Mouse (Mus musculus): ENCODE data around the gene Crb2. TPM values are rescaled to one million over a fixed set of nuclear protein-coding genes. Genes with fewer than 3 reads are reported as not detected.

The Crb2 gene
- polyA plus RNA-seq, 1 experiment from 2014 or later = 1.3 TPM

GRCm38 (mm10) chr2:37767739-37768138 is 8.3 kb upstream of the Crb2 start:
- no peaks in the 10 kb centered on the region for H3K36me3 ChIP-seq
- 77% methylated on average over 3 of the region's 3 CpGs for WGBS
- H3K4me2 ChIP-seq = no peak overlapping the region
- no peak for ATAC-seq (replicated peaks; ENCODE audit: insufficient number of reproducible peaks, insufficient read depth, low FRiP score, low read depth)
- no peak overlapping the region for H3K9ac ChIP-seq
- H3K4me3 ChIP-seq = no peak overlapping the region
- no peaks in the 10 kb centered on the region for H3K9me3 ChIP-seq (replicated peaks)
- peaks cover 52% of the 10 kb centered on the region for H3K4me1 ChIP-seq (replicated peaks)
- H3K27ac ChIP-seq = peak overlapping the region; percentile 59; the same call in 1 of the 2 replicates
- H3K27me3 ChIP-seq = no peaks in the 10 kb centered on the region

DNA sequence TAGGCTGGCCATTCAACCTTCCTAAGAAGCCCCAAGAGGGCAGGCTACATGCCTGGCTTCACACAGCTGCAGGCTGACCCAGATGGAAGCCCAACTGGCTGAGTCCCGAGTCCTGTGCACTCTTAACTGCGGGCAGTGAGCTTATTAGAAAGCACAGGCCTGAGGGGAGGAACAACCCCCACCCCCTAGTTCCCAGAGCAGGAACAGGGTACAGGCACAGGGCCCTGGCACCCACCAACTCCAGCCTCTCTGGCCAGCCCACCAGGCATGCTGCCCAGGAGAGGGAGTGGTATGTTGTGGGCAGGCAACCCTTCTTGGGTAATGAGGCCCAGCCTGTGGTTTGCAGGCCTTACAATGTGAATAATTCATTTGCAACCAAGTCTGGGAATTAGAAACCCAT is 7.1 kb upstream of the Crb2 start:
- Histone ChIP-seq H3K4me3 (no peak overlapping the region), H3K4me2 (no peak overlapping the region), H3K27me3 (no peaks in the 10 kb centered on the region), H3K9me3 (replicated peaks) (no peaks in the 10 kb centered on the region), H3K36me3 (no peaks in the 10 kb centered on the region), H3K27ac (0 out of 2 replicates have a peak overlapping the region, but pooled peaks have one; percentile 13), H3K4me1 (replicated peaks) (peaks cover 52% of the 10 kb centered on the region), H3K9ac (no peak overlapping the region)
- 81% methylated on average over 2 of the region's 2 CpGs for WGBS
- no peak for ATAC-seq (replicated peaks; ENCODE audit: insufficient number of reproducible peaks, insufficient read depth, low FRiP score, low read depth)

DNA sequence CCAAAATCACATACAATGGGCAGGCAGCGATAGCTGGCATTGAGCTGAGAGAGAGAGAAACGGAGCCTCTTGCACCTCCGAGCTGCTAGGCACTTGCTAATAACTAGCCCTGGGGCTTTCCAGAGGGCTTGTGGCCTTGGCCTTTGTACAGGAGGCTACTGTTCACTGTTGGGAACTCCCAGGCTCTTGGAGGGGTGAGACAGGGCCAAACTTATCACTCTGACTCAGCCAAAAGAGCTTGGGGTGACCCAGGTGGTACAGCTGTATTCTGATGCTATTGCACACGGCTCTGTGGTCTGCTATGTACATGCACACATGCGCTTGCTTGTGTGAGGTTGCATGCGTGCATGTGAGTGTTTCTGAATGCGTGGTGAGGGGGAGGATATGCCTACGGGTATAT is 6.3 kb upstream of the Crb2 start:
- H3K27me3 ChIP-seq = peaks cover 1% of the 10 kb centered on the region; the same call in 1 of the 2 replicates
- no peak overlapping the region for H3K4me3 ChIP-seq
- 88% methylated on average over 8 of the region's 8 CpGs for WGBS
- H3K27ac ChIP-seq = no peak overlapping the region
- no peak for ATAC-seq (replicated peaks; ENCODE audit: insufficient number of reproducible peaks, insufficient read depth, low FRiP score, low read depth)
- H3K9me3 ChIP-seq (replicated peaks) = no peaks in the 10 kb centered on the region
- no peaks in the 10 kb centered on the region for H3K36me3 ChIP-seq
- peaks cover 49% of the 10 kb centered on the region for H3K4me1 ChIP-seq (replicated peaks)
- H3K4me2 ChIP-seq = no peak overlapping the region
- H3K9ac ChIP-seq = no peak overlapping the region

GRCm38 (mm10) chr2:37771618-37772285 is 4.3 kb upstream of the Crb2 start:
- Histone ChIP-seq H3K9me3 (replicated peaks) (no peaks in the 10 kb centered on the region), H3K4me3 (peak overlapping the region; percentile 52), H3K27me3 (peaks cover 12% of the 10 kb centered on the region), H3K4me1 (replicated peaks) (peaks cover 43% of the 10 kb centered on the region), H3K27ac (peak overlapping the region; percentile 52; the same call in 1 of the 2 replicates), H3K4me2 (peak overlapping the region; percentile 75), H3K36me3 (no peaks in the 10 kb centered on the region), H3K9ac (peak overlapping the region; percentile 48)
- WGBS = under 1% methylated on average over 18 of the region's 18 CpGs
- peak; percentile 45 for ATAC-seq (replicated peaks; ENCODE audit: insufficient number of reproducible peaks, insufficient read depth, low FRiP score, low read depth)

GRCm38 (mm10) chr2:37774571-37774970 is 1.5 kb upstream of the Crb2 start:
- H3K9ac ChIP-seq = no peak overlapping the region
- ATAC-seq (replicated peaks; ENCODE audit: insufficient number of reproducible peaks, insufficient read depth, low FRiP score, low read depth) = no peak
- WGBS = 16% methylated on average over 5 of the region's 5 CpGs
- H3K4me1 ChIP-seq (replicated peaks) = peaks cover 31% of the 10 kb centered on the region
- no peak overlapping the region for H3K27ac ChIP-seq
- H3K36me3 ChIP-seq = no peaks in the 10 kb centered on the region
- peaks cover 17% of the 10 kb centered on the region for H3K27me3 ChIP-seq
- H3K4me2 ChIP-seq = no peak overlapping the region
- no peak overlapping the region for H3K4me3 ChIP-seq
- H3K9me3 ChIP-seq (replicated peaks) = no peaks in the 10 kb centered on the region

DNA sequence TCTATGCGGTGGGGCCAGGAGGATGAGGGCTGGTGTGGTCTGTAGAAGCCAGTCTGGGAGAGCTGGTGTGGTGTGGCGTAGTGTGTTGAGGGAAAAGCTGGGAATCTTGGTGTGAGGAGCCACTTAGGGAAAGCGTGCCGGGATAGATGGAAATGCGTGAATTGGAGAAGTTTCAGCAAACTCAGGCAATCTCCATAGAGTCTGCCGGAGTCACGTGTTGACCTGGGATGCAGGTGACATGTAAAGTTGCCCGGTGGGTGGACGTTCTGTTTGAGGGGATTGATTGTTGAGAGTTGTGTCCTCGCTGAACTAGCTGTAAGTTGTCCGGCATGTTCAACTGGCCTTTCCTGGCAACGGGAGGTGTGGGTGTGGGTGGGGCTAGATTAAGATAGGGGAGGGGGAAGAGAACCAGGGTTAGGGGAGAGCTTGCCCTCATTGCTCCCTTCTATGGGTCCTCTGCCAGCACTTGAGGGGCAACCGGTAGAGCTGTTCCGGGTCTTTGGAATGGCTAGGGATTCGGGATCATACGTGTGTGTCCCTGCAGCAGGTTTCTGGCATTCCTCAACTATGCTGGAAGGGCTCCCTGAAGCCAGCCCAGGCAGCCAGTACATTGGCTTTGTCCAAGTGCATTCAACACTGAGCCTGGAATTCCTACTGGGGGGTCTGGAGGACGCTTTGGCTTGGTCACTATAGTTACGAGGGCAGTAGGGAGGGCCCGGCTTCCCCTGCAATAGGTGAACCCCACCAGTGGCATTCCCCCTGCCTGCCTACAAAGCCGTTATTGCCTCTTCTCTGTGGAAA is 762 bp downstream of the Crb2 start:
- no peaks in the 10 kb centered on the region for H3K36me3 ChIP-seq
- peak overlapping the region; percentile 33; the same call in 1 of the 2 replicates for H3K9ac ChIP-seq
- H3K27ac ChIP-seq = no peak overlapping the region
- peak overlapping the region; percentile 65 for H3K4me2 ChIP-seq
- no peaks in the 10 kb centered on the region for H3K9me3 ChIP-seq (replicated peaks)
- H3K4me1 ChIP-seq (replicated peaks) = peaks cover 46% of the 10 kb centered on the region
- H3K4me3 ChIP-seq = peak overlapping the region; percentile 40
- ATAC-seq (replicated peaks; ENCODE audit: insufficient number of reproducible peaks, insufficient read depth, low FRiP score, low read depth) = no peak
- WGBS = 16% methylated on average over 20 of the region's 20 CpGs
- H3K27me3 ChIP-seq = peaks cover 21% of the 10 kb centered on the region

DNA sequence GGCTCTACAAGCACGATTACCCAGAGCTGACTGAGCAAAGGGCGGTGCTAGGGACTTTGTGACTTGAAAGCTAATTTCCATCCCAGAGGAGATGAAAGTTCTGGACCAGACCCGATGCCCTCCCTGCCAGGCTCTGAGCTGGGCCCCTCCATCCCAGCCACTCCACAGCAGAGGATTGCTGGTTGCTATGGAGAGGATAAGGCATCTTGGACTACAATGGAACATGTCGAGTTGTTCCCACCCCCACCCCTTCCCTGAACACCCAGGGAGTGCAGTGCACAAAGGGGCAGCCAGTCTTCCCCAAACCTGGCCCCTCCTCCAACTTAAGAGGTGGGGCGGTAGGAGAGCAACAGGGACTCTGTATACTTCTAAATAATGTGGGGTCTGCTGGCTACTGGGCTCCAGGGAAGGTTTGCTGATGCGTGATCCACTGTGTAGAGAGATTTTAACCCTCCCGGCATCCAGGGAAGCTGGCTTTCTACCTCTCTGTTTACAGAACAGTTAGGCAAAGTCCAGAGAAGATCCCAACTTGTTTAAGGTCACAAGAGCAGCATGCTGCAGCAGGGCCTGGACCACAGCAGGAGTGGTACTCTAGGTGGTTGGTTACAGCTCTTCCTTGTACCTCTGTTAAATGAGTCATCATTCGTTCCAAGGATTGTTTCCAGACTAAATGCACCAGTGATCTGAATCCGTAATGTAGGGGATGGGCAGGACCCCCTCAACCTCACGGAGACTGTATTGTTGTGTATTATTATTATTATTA is 2.1 kb downstream of the Crb2 start:
- peaks cover 21% of the 10 kb centered on the region for H3K27me3 ChIP-seq
- 46% methylated on average over 10 of the region's 10 CpGs for WGBS
- H3K4me1 ChIP-seq (replicated peaks) = peaks cover 48% of the 10 kb centered on the region
- no peaks in the 10 kb centered on the region for H3K9me3 ChIP-seq (replicated peaks)
- ATAC-seq (replicated peaks; ENCODE audit: insufficient number of reproducible peaks, insufficient read depth, low FRiP score, low read depth) = no peak
- no peak overlapping the region for H3K9ac ChIP-seq
- no peak overlapping the region for H3K4me2 ChIP-seq
- no peaks in the 10 kb centered on the region for H3K36me3 ChIP-seq
- H3K27ac ChIP-seq = no peak overlapping the region
- no peak overlapping the region for H3K4me3 ChIP-seq

DNA sequence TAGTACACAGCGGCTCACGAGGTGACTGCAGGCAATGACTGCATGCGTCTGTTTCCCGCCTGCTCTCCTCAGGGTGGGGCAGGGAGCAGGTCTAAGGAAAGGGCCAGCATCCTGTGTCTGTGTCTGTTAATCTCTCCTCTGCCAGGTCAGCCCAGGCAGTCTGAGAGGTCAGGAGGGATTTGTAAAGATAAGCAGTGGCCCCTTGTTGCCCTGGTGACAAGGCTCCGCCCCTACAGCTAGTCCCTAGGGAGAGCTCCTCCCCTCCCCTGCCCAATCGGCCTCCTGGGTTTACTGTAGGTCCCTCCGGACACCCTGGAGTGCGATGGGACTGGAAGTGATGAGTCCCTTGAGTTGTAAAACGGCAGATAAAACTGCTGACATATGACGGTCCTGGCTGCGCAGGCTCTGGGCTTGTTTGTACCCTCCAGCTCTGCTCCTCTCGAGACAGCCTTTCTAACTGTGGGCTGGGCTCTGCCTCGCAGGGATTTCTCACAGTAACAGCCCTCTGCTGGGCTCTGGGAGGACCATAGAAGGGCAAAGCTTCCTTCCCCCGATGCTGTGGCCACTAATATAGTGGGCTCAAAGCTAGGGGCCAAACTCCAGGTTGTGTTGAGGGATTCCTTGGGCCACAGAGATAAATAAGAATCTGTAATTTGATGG is 4.4 kb downstream of the Crb2 start:
- no peaks in the 10 kb centered on the region for H3K9me3 ChIP-seq (replicated peaks)
- WGBS = 3% methylated on average over 14 of the region's 14 CpGs
- 0 out of 2 replicates have a peak overlapping the region, but pooled peaks have one; percentile 42 for H3K27ac ChIP-seq
- H3K4me3 ChIP-seq = peak overlapping the region; percentile 31
- ATAC-seq (replicated peaks; ENCODE audit: insufficient number of reproducible peaks, insufficient read depth, low FRiP score, low read depth) = peak; percentile 45; the same call in 1 of the 2 replicates
- 0 out of 2 replicates have a peak overlapping the region, but pooled peaks have one; percentile 29 for H3K9ac ChIP-seq
- peaks cover 19% of the 10 kb centered on the region for H3K27me3 ChIP-seq
- peak overlapping the region; percentile 61 for H3K4me2 ChIP-seq
- H3K36me3 ChIP-seq = no peaks in the 10 kb centered on the region
- H3K4me1 ChIP-seq (replicated peaks) = peaks cover 48% of the 10 kb centered on the region

- Histone ChIP-seq H3K9me3 (replicated peaks) (no peaks in the 10 kb centered on the region), H3K4me2 (no peak overlapping the region), H3K4me3 (no peak overlapping the region), H3K9ac (no peak overlapping the region), H3K36me3 (no peaks in the 10 kb centered on the region), H3K27me3 (peaks cover 23% of the 10 kb centered on the region), H3K27ac (no peak overlapping the region), H3K4me1 (replicated peaks) (peaks cover 45% of the 10 kb centered on the region)
- WGBS = 15% methylated on average over 3 of the region's 3 CpGs
- no peak for ATAC-seq (replicated peaks; ENCODE audit: insufficient number of reproducible peaks, insufficient read depth, low FRiP score, low read depth)
Observed at GRCm38 (mm10) chr2:37781421-37781820, 5.4 kb downstream of the Crb2 start.

GRCm38 (mm10) chr2:37782002-37782401 is 6.0 kb downstream of the Crb2 start:
- no peak overlapping the region for H3K4me2 ChIP-seq
- H3K27me3 ChIP-seq = peaks cover 23% of the 10 kb centered on the region
- H3K4me3 ChIP-seq = no peak overlapping the region
- H3K9me3 ChIP-seq (replicated peaks) = no peaks in the 10 kb centered on the region
- ATAC-seq (replicated peaks; ENCODE audit: insufficient number of reproducible peaks, insufficient read depth, low FRiP score, low read depth) = no peak
- peaks cover 42% of the 10 kb centered on the region for H3K4me1 ChIP-seq (replicated peaks)
- H3K36me3 ChIP-seq = no peaks in the 10 kb centered on the region
- WGBS = 36% methylated on average over 7 of the region's 7 CpGs
- H3K27ac ChIP-seq = no peak overlapping the region
- no peak overlapping the region for H3K9ac ChIP-seq

- 47% methylated on average over 5 of the region's 5 CpGs for WGBS
- Histone ChIP-seq H3K4me1 (replicated peaks) (peaks cover 48% of the 10 kb centered on the region), H3K4me3 (no peak overlapping the region)
Observed at GRCm38 (mm10) chr2:37784473-37784872, 8.4 kb downstream of the Crb2 start.

More at GRCm38 (mm10) chr2:37784473-37784872, 8.4 kb downstream of the Crb2 start:
- Histone ChIP-seq H3K27ac (no peak overlapping the region), H3K4me2 (no peak overlapping the region), H3K36me3 (no peaks in the 10 kb centered on the region), H3K27me3 (peaks cover 28% of the 10 kb centered on the region), H3K9me3 (replicated peaks) (no peaks in the 10 kb centered on the region), H3K9ac (no peak overlapping the region)
- ATAC-seq (replicated peaks; ENCODE audit: insufficient number of reproducible peaks, insufficient read depth, low FRiP score, low read depth) = no peak

Data from heart, embryonic 15.5 days (tissue).